Mouse (Mus musculus) liver, postnatal 0 days (tissue): ENCODE data around the gene Itm2b. TPM values are rescaled to one million over a fixed set of nuclear protein-coding genes. Genes with fewer than 3 reads are reported as not detected.
A peak's percentile ranks its signal among the peaks of the same experiment; 100 is the strongest.

Experiments
- ATAC-seq: fragments of 200-750 bp; cut with Nextera tagmentation; 2 replicates; pipeline ENCODE4 v1.8.0; 2017; ENCODE audit warnings: mild to moderate bottlenecking, moderate library complexity
- DNase-seq: peaks from one replicate; pipeline ENCODE4 v3.0.0-alpha.2; 2016
- H3K27ac ChIP-seq: fragments of 300-500 bp; sonication (generic); 2 replicates; pipeline ENCODE4 v1.5.1; 2014; ENCODE audit warnings: antibody characterized with exemption, moderate library complexity, mild to moderate bottlenecking, low read depth
- H3K27me3 ChIP-seq: fragments of 300-500 bp; sonication (generic); 2 replicates; pipeline ENCODE4 v1.6.1; 2014; ENCODE audit warnings: low read length, control low read depth, mixed read lengths; ENCODE audit not compliant: insufficient read depth
- H3K36me3 ChIP-seq: fragments of 300-500 bp; sonication (generic); replicated peaks from 2 replicates; pipeline ENCODE4 v1.6.1; 2014; ENCODE audit warnings: mild to moderate bottlenecking, control low read depth, low read length, moderate library complexity, mixed read lengths; ENCODE audit not compliant: insufficient read depth
- H3K4me1 ChIP-seq: fragments of 300-500 bp; sonication (generic); 2 replicates; pipeline ENCODE4 v1.6.1; 2014; ENCODE audit warnings: antibody characterized with exemption, mild to moderate bottlenecking, control low read depth; ENCODE audit not compliant: insufficient read depth
- H3K4me2 ChIP-seq: fragments of 300-500 bp; sonication (generic); 2 replicates; pipeline ENCODE4 v1.6.1; 2014; ENCODE audit warnings: low read depth, mild to moderate bottlenecking, low read length, moderate library complexity, mixed read lengths
- H3K4me3 ChIP-seq: fragments of 300-500 bp; sonication (generic); 2 replicates; pipeline ENCODE4 v1.5.1; 2014; ENCODE audit warnings: low read depth, low read length
- H3K9ac ChIP-seq: fragments of 300-500 bp; sonication (generic); replicated peaks from 2 replicates; pipeline ENCODE4 v1.6.1; 2014; ENCODE audit warnings: mild to moderate bottlenecking, moderate library complexity
- H3K9me3 ChIP-seq: fragments of 300-500 bp; sonication (generic); 2 replicates; pipeline ENCODE4 v1.6.1; 2016; ENCODE audit warnings: mild to moderate bottlenecking, control low read depth, low read length, mixed read lengths
- CTCF ChIP-seq: sonication (generic); IDR thresholded peaks from 2 replicates; pipeline ENCODE4 v1.5.1; 2016; ENCODE audit warnings: antibody characterized with exemption, low read depth
- EP300 ChIP-seq: IDR thresholded peaks from 2 replicates; pipeline ENCODE4 v1.6.1; 2016; ENCODE audit warnings: antibody characterized with exemption, low read depth, mild to moderate bottlenecking
- WGBS: fragments of 180-500 bp; shearing (Covaris S2); extraction: QIAGEN DNeasy Blood & Tissue Kit; methylation state at CpG from one replicate; pipeline ENCODE4 v1.1.7; 2014; ENCODE audit not compliant: insufficient replicate concordance; 5-methylcytosine and 5-hydroxymethylcytosine counted together
- polyA plus RNA-seq: library from polyadenylated mRNA; unstranded; fragments of >200 nt; fragmentation: Nextera tagmentation; extraction: Ambion mirVana; gene quantifications from 2 replicates; pipeline ENCODE4 v1.2.1, GENCODE M21; 2015

Gene Itm2b
- polyA plus RNA-seq, 1 experiment from 2014 or later = 961 TPM

GRCm38 (mm10) chr14:73350029-73350428 is 35.1 kb downstream of the Itm2b start:
- Histone ChIP-seq H3K9ac (no peak overlapping the region), H3K4me2 (no peak overlapping the region), H3K9me3 (no peaks in the 10 kb centered on the region), H3K27ac (0 out of 2 replicates have a peak overlapping the region, but pooled peaks have one; percentile 44), H3K36me3 (peaks cover 6% of the 10 kb centered on the region; the same call in 1 of the 2 replicates), H3K4me3 (no peak overlapping the region), H3K27me3 (no peaks in the 10 kb centered on the region), H3K4me1 (no peaks in the 10 kb centered on the region)
- no peak for DNase-seq
- no peak for TF ChIP-seq CTCF
- no peak for TF ChIP-seq EP300
- 45% methylated on average over 1 of the region's 1 CpGs for WGBS
- no peak for ATAC-seq

- H3K4me3 ChIP-seq = no peak overlapping the region
- no peaks in the 10 kb centered on the region for H3K27me3 ChIP-seq
- no peak for ATAC-seq
- H3K4me1 ChIP-seq = no peaks in the 10 kb centered on the region
- DNase-seq = no peak
- no peak overlapping the region for H3K4me2 ChIP-seq
- no peaks in the 10 kb centered on the region for H3K9me3 ChIP-seq
- H3K27ac ChIP-seq = no peak overlapping the region
- TF ChIP-seq CTCF (no peak), EP300 (no peak)
- WGBS = 64% methylated on average over 7 of the region's 7 CpGs
- no peak overlapping the region for H3K9ac ChIP-seq
- H3K36me3 ChIP-seq = peaks cover 5% of the 10 kb centered on the region; the same call in 1 of the 2 replicates
These were observed 35.9 kb downstream of the Itm2b start for GRCm38 (mm10) chr14:73349061-73349670.

- Histone ChIP-seq H3K4me2 (no peak overlapping the region), H3K27ac (no peak overlapping the region; the same call in 1 of the 2 replicates), H3K4me1 (no peaks in the 10 kb centered on the region), H3K9me3 (no peaks in the 10 kb centered on the region), H3K9ac (no peak overlapping the region), H3K4me3 (no peak overlapping the region), H3K27me3 (no peaks in the 10 kb centered on the region), H3K36me3 (no peaks in the 10 kb centered on the region)
- WGBS = 39% methylated on average over 9 of the region's 9 CpGs
- no peak for TF ChIP-seq EP300
- no peak for TF ChIP-seq CTCF
- ATAC-seq (peak; percentile 48), DNase-seq (no peak)
These were observed 37.8 kb downstream of the Itm2b start for GRCm38 (mm10) chr14:73347302-73347701.

- no peaks in the 10 kb centered on the region for H3K27me3 ChIP-seq
- H3K4me2 ChIP-seq = no peak overlapping the region
- no peak overlapping the region for H3K4me3 ChIP-seq
- H3K9ac ChIP-seq = no peak overlapping the region
- no peak overlapping the region for H3K27ac ChIP-seq
- ATAC-seq = no peak
- H3K36me3 ChIP-seq = no peaks in the 10 kb centered on the region
- H3K4me1 ChIP-seq = no peaks in the 10 kb centered on the region
- H3K9me3 ChIP-seq = no peaks in the 10 kb centered on the region
- DNase-seq = no peak
- TF ChIP-seq EP300 (no peak), CTCF (peak; percentile 50)
- WGBS = 88% methylated on average over 4 of the region's 4 CpGs
These were observed 39.5 kb downstream of the Itm2b start for GRCm38 (mm10) chr14:73345614-73346013.

- 61% methylated on average over 6 of the region's 6 CpGs for WGBS
- DNase-seq (no peak), ATAC-seq (no peak)
- Histone ChIP-seq H3K4me3 (no peak overlapping the region), H3K4me2 (no peak overlapping the region), H3K36me3 (no peaks in the 10 kb centered on the region), H3K9ac (no peak overlapping the region), H3K27ac (no peak overlapping the region), H3K27me3 (no peaks in the 10 kb centered on the region), H3K4me1 (no peaks in the 10 kb centered on the region; the same call in 1 of the 2 replicates), H3K9me3 (no peaks in the 10 kb centered on the region)
- TF ChIP-seq CTCF = no peak
- no peak for TF ChIP-seq EP300
These were observed 44.9 kb downstream of the Itm2b start for GRCm38 (mm10) chr14:73340051-73340755.

- no peak overlapping the region for H3K27ac ChIP-seq
- H3K4me3 ChIP-seq = no peak overlapping the region
- H3K9ac ChIP-seq = no peak overlapping the region
- no peaks in the 10 kb centered on the region for H3K9me3 ChIP-seq
- 35% methylated on average over 3 of the region's 3 CpGs for WGBS
- no peak for DNase-seq
- H3K36me3 ChIP-seq = no peaks in the 10 kb centered on the region
- ATAC-seq = no peak
- H3K27me3 ChIP-seq = no peaks in the 10 kb centered on the region
- peaks cover 3% of the 10 kb centered on the region; the same call in 1 of the 2 replicates for H3K4me1 ChIP-seq
- H3K4me2 ChIP-seq = no peak overlapping the region
- TF ChIP-seq EP300 (no peak), CTCF (no peak)
These were observed 45.5 kb downstream of the Itm2b start for GRCm38 (mm10) chr14:73339615-73340014.
